Mouse (Mus musculus): ENCODE results near the gene Krt5.

DNA sequence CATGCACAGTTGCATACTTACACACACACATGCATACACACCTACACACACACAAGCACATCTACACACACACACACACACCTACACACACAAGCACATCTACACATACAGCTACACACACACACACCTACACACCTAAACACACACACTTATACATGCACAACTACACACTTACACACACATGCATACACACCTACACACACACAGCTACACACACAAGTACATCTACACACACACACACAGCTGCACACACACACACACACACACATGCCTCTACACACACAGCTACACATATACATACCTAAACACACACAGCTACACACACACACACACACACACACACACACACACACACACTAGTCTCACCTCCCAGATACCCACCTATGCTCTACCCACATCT, 18.0 kb upstream of the Krt5 start:
- TF ChIP-seq CTCF (IDR thresholded peaks at IDR 0.05; ENCODE audit: low read depth, low read length) (no peak), POLR2A (IDR thresholded peaks at IDR 0.05; ENCODE audit: extremely low read depth, insufficient read depth, low read length) (no peak)
